Comparison of ENCODE assay signal across 14 mouse cellular contexts in genomic region chr2:73659041-73659440, GRCm38 (mm10).
DNase-seq lines count a peak whose midpoint lies in the region; ATAC-seq and TF ChIP-seq lines count a peak whose summit lies in the region.
"Had no signal": no experiment of that assay in that cellular context is flagged by ENCODE, and none has a peak within 500 bp of the region (broad histone marks: within the 10 kb centered on the region; RNA-seq: fewer than 3 reads in every experiment).

No protein-coding gene starts in this region.

- no peaks in the 10 kb centered on the region for H3K27me3 ChIP-seq in forebrain, embryonic 15.5 days
- H3K27me3 ChIP-seq in forebrain, embryonic 10.5 days (ENCODE audit: poor library complexity, severe bottlenecking), result no peaks in the 10 kb centered on the region
- H3K27me3 ChIP-seq in hindbrain, embryonic 15.5 days, result no peaks in the 10 kb centered on the region
- H3K27me3 ChIP-seq in hindbrain, embryonic 10.5 days (ENCODE audit: insufficient read depth, poor library complexity, severe bottlenecking), result no peaks in the 10 kb centered on the region
- no peaks in the 10 kb centered on the region for H3K27me3 ChIP-seq in midbrain, embryonic 16.5 days (ENCODE audit: control insufficient read depth, insufficient read depth, low read depth, low read length)
- H3K27me3 ChIP-seq: limb, embryonic 13.5 days; stomach, embryonic 15.5 days had no signal

- no peak overlapping the region for H3K4me3 ChIP-seq in forebrain, embryonic 15.5 days
- no peak overlapping the region for H3K4me3 ChIP-seq in forebrain, embryonic 10.5 days
- H3K4me3 ChIP-seq in hindbrain, embryonic 15.5 days, result 0 out of 2 replicates have a peak overlapping the region, but pooled peaks have one; percentile 3
- H3K4me3 ChIP-seq in hindbrain, embryonic 10.5 days, result no peak overlapping the region
- H3K4me3 ChIP-seq in midbrain, embryonic 16.5 days (ENCODE audit: low read depth, low read length), result no peak overlapping the region
- H3K4me3 ChIP-seq: erythroblast, embryonic 14.5 days had no signal

- peaks cover 33% of the 10 kb centered on the region for H3K4me1 ChIP-seq in forebrain, embryonic 15.5 days
- H3K4me1 ChIP-seq in forebrain, embryonic 10.5 days, result peaks cover 28% of the 10 kb centered on the region
- H3K4me1 ChIP-seq in hindbrain, embryonic 15.5 days (replicated peaks), result peaks cover 36% of the 10 kb centered on the region
- peaks cover 27% of the 10 kb centered on the region for H3K4me1 ChIP-seq in hindbrain, embryonic 10.5 days (replicated peaks)
- H3K4me1 ChIP-seq in midbrain, embryonic 16.5 days (ENCODE audit: control insufficient read depth, insufficient read depth, low read length), result peaks cover 37% of the 10 kb centered on the region

- TF ChIP-seq POLR2A in brain, embryonic 14.5 days (IDR thresholded peaks at IDR 0.05; ENCODE audit: borderline replicate concordance, extremely low read depth, insufficient read depth, insufficient read length, poor library complexity, severe bottlenecking), result no peak

- no peak overlapping the region for H3K4me2 ChIP-seq in forebrain, embryonic 15.5 days (replicated peaks)
- H3K4me2 ChIP-seq in hindbrain, embryonic 15.5 days, result peak overlapping the region; percentile 52
- peak overlapping the region; percentile 52 for H3K4me2 ChIP-seq in midbrain, embryonic 16.5 days (ENCODE audit: low read length)

- ATAC-seq in forebrain, embryonic 15.5 days (replicated peaks), result no peak
- no peak for ATAC-seq in hindbrain, embryonic 15.5 days (ENCODE audit: low FRiP score, low read depth)
- ATAC-seq in midbrain, embryonic 16.5 days, result no peak

- DNase-seq in forebrain, embryonic 10.5 days (ENCODE audit: extremely low spot score, low spot score), result no peak
- no peak for DNase-seq in hindbrain, embryonic 10.5 days (ENCODE audit: low spot score)
- DNase-seq in brain, embryonic 14.5 days (ENCODE audit: low read depth), result peak; percentile 64
- DNase-seq in right cerebral cortex, postnatal 10 days (ENCODE audit: low spot score in 2 of 2), result no peak
- no peak for DNase-seq in adrenal gland, postnatal 10 days
- DNase-seq: gastrocnemius, postnatal 14 days; kidney, postnatal 14 days had no signal

- H3K9me3 ChIP-seq in forebrain, embryonic 15.5 days, result no peaks in the 10 kb centered on the region
- H3K9me3 ChIP-seq in forebrain, embryonic 10.5 days, result no peaks in the 10 kb centered on the region
- no peaks in the 10 kb centered on the region for H3K9me3 ChIP-seq in hindbrain, embryonic 15.5 days
- H3K9me3 ChIP-seq in hindbrain, embryonic 10.5 days, result no peaks in the 10 kb centered on the region
- no peaks in the 10 kb centered on the region for H3K9me3 ChIP-seq in midbrain, embryonic 16.5 days (replicated peaks; ENCODE audit: control insufficient read depth, low read length, poor library complexity, severe bottlenecking)
- H3K9me3 ChIP-seq: limb, embryonic 13.5 days; stomach, embryonic 15.5 days had no signal

- H3K36me3 ChIP-seq in forebrain, embryonic 15.5 days, result no peaks in the 10 kb centered on the region
- H3K36me3 ChIP-seq in forebrain, embryonic 10.5 days (replicated peaks), result no peaks in the 10 kb centered on the region
- H3K36me3 ChIP-seq in hindbrain, embryonic 15.5 days, result no peaks in the 10 kb centered on the region
- H3K36me3 ChIP-seq in hindbrain, embryonic 10.5 days, result no peaks in the 10 kb centered on the region
- no peaks in the 10 kb centered on the region for H3K36me3 ChIP-seq in midbrain, embryonic 16.5 days (ENCODE audit: control insufficient read depth, insufficient read depth, low read length)
- H3K36me3 ChIP-seq: limb, embryonic 13.5 days; stomach, embryonic 15.5 days had no signal

- no peak overlapping the region for H3K9ac ChIP-seq in forebrain, embryonic 15.5 days (replicated peaks)
- no peak overlapping the region for H3K9ac ChIP-seq in hindbrain, embryonic 15.5 days
- no peak overlapping the region for H3K9ac ChIP-seq in midbrain, embryonic 16.5 days (ENCODE audit: low read depth, low read length)
- H3K9ac ChIP-seq: limb, embryonic 13.5 days had no signal

- no peak for TF ChIP-seq CTCF in brain, embryonic 14.5 days (IDR thresholded peaks at IDR 0.05; ENCODE audit: borderline replicate concordance, extremely low read depth, insufficient read depth, insufficient read length)

- 0 out of 2 replicates have a peak overlapping the region, but pooled peaks have one; percentile 53 for H3K27ac ChIP-seq in forebrain, embryonic 15.5 days (replicated peaks)
- H3K27ac ChIP-seq in forebrain, embryonic 10.5 days, result no peak overlapping the region
- no peak overlapping the region for H3K27ac ChIP-seq in hindbrain, embryonic 15.5 days (replicated peaks)
- H3K27ac ChIP-seq in hindbrain, embryonic 10.5 days, result no peak overlapping the region
- no peak overlapping the region for H3K27ac ChIP-seq in midbrain, embryonic 16.5 days (ENCODE audit: low read length)
- H3K27ac ChIP-seq: limb, embryonic 13.5 days; macrophage had no signal

- 60% methylated on average over 8 of the region's 8 CpGs for WGBS in forebrain, embryonic 15.5 days
- 92% methylated on average over 8 of the region's 8 CpGs for WGBS in forebrain, embryonic 10.5 days
- WGBS in hindbrain, embryonic 15.5 days, result 52% methylated on average over 8 of the region's 8 CpGs
- WGBS in hindbrain, embryonic 10.5 days, result 82% methylated on average over 8 of the region's 8 CpGs
- WGBS in midbrain, embryonic 16.5 days, result 40% methylated on average over 8 of the region's 8 CpGs
